Mouse (Mus musculus) leukemia stem cell, adult 10-12 weeks (primary cell): ENCODE data around the gene Slc26a8. TPM values are rescaled to one million over a fixed set of nuclear protein-coding genes. Genes with fewer than 3 reads are reported as not detected.

ENCODE experiments used
- polyA plus RNA-seq: library from polyadenylated mRNA; stranded (reverse); fragments of >175 nt; gene quantifications from 2 replicates; pipeline ENCODE4 v1.2.3, GENCODE M21; 2012; ENCODE audit warnings: low replicate concordance

Slc26a8 gene
- polyA plus RNA-seq = 0.32 and 1.3 TPM in 2 replicates

DNA sequence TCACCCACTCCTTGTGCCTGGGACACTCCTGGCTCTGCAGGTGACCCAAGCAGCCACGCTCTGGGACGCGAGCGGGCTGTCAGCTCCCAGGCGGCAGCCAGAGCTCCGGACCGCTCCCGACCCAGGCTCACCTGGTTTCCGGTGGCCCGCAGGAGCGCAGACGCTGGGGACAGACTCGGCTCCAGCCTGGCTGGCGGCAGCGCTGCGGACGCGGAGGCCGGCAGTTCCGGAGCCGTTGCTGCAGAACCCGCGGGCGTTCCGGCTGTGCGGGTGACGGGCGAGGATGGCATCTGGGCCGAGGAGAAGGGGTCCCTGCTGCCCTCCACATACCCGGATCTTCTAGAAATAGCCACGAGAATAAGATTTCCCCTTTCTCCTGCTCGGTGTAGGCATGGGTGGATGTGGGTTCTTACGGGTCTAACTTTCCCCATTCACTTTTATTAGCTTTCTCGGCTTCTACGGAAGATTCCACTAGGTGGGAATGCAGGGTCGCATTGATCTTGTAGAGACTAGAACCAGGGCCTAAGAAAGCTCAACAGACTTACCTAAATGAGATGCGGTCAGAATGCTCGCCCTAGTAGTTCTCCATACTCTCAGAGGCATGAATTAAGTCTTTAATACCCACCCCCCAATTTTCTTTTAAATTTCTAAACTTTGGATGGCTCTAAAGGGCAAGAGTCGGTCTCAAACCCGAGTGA, at the start of gene Slc26a8:
Slc26a8 (minus strand) TSS at position 648 of the 698 bp plus-strand sequence.

DNA sequence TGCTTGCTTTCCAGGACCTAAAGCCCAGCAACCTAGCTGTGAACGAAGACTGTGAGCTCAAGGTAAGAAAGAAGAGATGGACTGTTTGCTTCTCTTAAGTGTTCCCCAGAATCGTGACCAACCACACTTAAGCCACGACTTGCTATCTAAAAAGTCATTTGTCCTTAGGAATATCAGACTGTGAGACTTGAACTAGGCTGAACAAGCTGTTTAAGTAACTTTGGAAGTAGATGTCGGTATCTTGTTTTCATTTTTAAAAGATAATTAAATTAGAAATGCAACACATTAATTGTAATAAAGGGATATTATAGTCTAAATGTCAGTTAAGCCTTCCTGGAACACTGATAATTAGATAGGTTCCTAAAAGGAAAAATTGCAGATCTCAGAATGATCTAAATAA, 35.8 kb upstream of the Slc26a8 start, which contains the start of gene AC170998.1:
AC170998.1 (plus strand) TSS at position 301 of the 400 bp plus-strand sequence.

GRCm38 (mm10) chr17:28690776-28691686, 998 bp upstream of the Slc26a8 start, which contains the start of gene Mapk14:
Mapk14 (plus strand) TSS chr17:28691329.

DNA sequence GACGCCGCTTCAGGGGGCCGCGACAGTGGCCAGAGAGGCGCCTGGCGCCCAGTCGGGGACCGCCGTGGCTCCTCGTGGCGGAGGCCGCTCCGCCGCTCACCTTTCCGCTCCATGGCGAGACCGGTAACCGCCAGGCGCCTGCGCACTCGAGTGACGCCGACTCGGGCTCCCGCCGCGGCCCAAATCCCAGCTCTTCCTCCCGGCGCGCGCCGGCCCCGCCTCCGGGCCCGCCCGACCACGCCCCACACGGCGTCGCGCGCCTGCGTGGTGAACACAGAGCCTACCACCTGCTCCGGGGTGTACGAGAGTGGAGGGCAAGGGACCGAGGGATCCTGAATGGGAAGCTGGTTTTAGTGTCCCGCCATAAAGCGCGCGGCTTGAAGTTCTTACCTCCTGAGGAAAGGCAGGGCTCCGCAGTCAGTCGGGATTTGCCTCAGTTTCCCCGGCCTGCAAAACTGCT, 67.7 kb downstream of the Slc26a8 start, which contains the start of gene Srpk1:
Srpk1 (minus strand) TSS at position 410 of the 460 bp plus-strand sequence.

Other genes with a start within 250 kb of the Slc26a8 start
- gene Fkbp5, start 172.7 kb downstream of the Slc26a8 start, polyA plus RNA-seq = 9.1 and 13.1 TPM in 2 replicates
- not detected in 2 replicates for gene Armc12, start 159.4 kb downstream of the Slc26a8 start, polyA plus RNA-seq
- not detected in 2 replicates for gene Clpsl2, start 140.8 kb downstream of the Slc26a8 start, polyA plus RNA-seq
- gene Clps, start 129.5 kb downstream of the Slc26a8 start, polyA plus RNA-seq = not detected in 2 replicates
- gene Lhfpl5, start 114.6 kb downstream of the Slc26a8 start, polyA plus RNA-seq = not detected in 2 replicates
- 10.3 and 68.6 TPM in 2 replicates for gene Srpk1, start 67.5 kb downstream of the Slc26a8 start, polyA plus RNA-seq
- 31.1 and 53.4 TPM in 2 replicates for gene Mapk14, start 1.1 kb upstream of the Slc26a8 start, polyA plus RNA-seq
- not detected in 2 replicates for gene AC170998.1, start 35.9 kb upstream of the Slc26a8 start, polyA plus RNA-seq
- 0.45 TPM in 1 of 2 replicates, not detected in the other for gene Mapk13, start 79.1 kb upstream of the Slc26a8 start, polyA plus RNA-seq
- 90.8 and 145 TPM in 2 replicates for gene Brpf3, start 110.9 kb upstream of the Slc26a8 start, polyA plus RNA-seq
- not detected in 2 replicates for gene Pnpla1, start 168.2 kb upstream of the Slc26a8 start, polyA plus RNA-seq
- gene 4930539E08Rik, start 225.1 kb upstream of the Slc26a8 start, polyA plus RNA-seq = 0.10 and 0.14 TPM in 2 replicates